Mouse (Mus musculus) liver, embryonic 11.5 days (tissue): ENCODE results near the gene Tmigd1. TPM values are rescaled to one million over a fixed set of nuclear protein-coding genes. Genes with fewer than 3 reads are reported as not detected.
A peak's percentile ranks its signal among the peaks of the same experiment; 100 is the strongest.

Experiments
- ATAC-seq: fragments of 200-750 bp; cut with Nextera tagmentation; replicated peaks from 2 replicates; pipeline ENCODE4 v1.8.0; 2017; ENCODE audit warnings: moderate number of reproducible peaks, mild to moderate bottlenecking, moderate TSS enrichment, moderate library complexity; ENCODE audit not compliant: low FRiP score
- DNase-seq: peaks from one replicate; pipeline ENCODE4 v3.0.0-alpha.2; 2017; ENCODE audit warnings: low spot score
- H3K27ac ChIP-seq: fragments of 300-500 bp; sonication (generic); 2 replicates; pipeline ENCODE4 v1.5.1; 2014; ENCODE audit warnings: mild to moderate bottlenecking, low read depth, low read length, control low read depth
- H3K27me3 ChIP-seq: fragments of 300-500 bp; sonication (generic); replicated peaks from 2 replicates; pipeline ENCODE4 v1.6.1; 2014; ENCODE audit warnings: low read length, mixed read lengths; ENCODE audit not compliant: control insufficient read depth, insufficient read depth
- H3K36me3 ChIP-seq: fragments of 300-500 bp; sonication (generic); 2 replicates; pipeline ENCODE4 v1.6.1; 2014; ENCODE audit warnings: mild to moderate bottlenecking, low read length, moderate library complexity, mixed read lengths; ENCODE audit not compliant: control insufficient read depth, insufficient read depth
- H3K4me1 ChIP-seq: fragments of 300-500 bp; sonication (generic); replicated peaks from 2 replicates; pipeline ENCODE4 v1.6.1; 2014; ENCODE audit warnings: low read length, mixed read lengths; ENCODE audit not compliant: control insufficient read depth, insufficient read depth
- H3K4me2 ChIP-seq: fragments of 300-500 bp; sonication (generic); 2 replicates; pipeline ENCODE4 v1.6.1; 2014; ENCODE audit warnings: mild to moderate bottlenecking, control low read depth, moderate library complexity
- H3K4me3 ChIP-seq: fragments of 300-500 bp; sonication (generic); 2 replicates; pipeline ENCODE4 v1.5.1; 2014; ENCODE audit warnings: low read depth, low read length, control low read depth
- H3K9ac ChIP-seq: fragments of 300-500 bp; sonication (generic); 2 replicates; pipeline ENCODE4 v1.6.1; 2014; ENCODE audit warnings: low read depth, low read length, control low read depth
- H3K9me3 ChIP-seq: fragments of 300-500 bp; sonication (generic); 2 replicates; pipeline ENCODE4 v1.6.1; 2016; ENCODE audit warnings: low read length, inconsistent platforms, mixed read lengths; ENCODE audit not compliant: control insufficient read depth
- WGBS: fragments of 180-500 bp; shearing (Covaris S2); extraction: QIAGEN DNeasy Blood & Tissue Kit; methylation state at CpG from one replicate; pipeline ENCODE4 v1.1.7; 2014; 5-methylcytosine and 5-hydroxymethylcytosine counted together
- polyA plus RNA-seq: library from polyadenylated mRNA; unstranded; fragments of >200 nt; fragmentation: Nextera tagmentation; extraction: Ambion mirVana; gene quantifications from 2 replicates; pipeline ENCODE4 v1.2.1, GENCODE M21; 2014

The Tmigd1 gene
- polyA plus RNA-seq, 1 experiment from 2014 or later, result not detected

GRCm38 (mm10) chr11:76936578-76936977, 34.6 kb downstream of the Tmigd1 start:
- no peaks in the 10 kb centered on the region for H3K4me1 ChIP-seq
- H3K36me3 ChIP-seq, result no peaks in the 10 kb centered on the region
- DNase-seq (no peak), ATAC-seq (no peak)
- WGBS, result 77% methylated on average over 5 of the region's 5 CpGs
- H3K27ac ChIP-seq, result no peak overlapping the region
- no peak overlapping the region for H3K4me3 ChIP-seq
- H3K4me2 ChIP-seq, result no peak overlapping the region
- H3K9ac ChIP-seq, result no peak overlapping the region
- H3K9me3 ChIP-seq, result no peaks in the 10 kb centered on the region
- no peaks in the 10 kb centered on the region for H3K27me3 ChIP-seq

DNA sequence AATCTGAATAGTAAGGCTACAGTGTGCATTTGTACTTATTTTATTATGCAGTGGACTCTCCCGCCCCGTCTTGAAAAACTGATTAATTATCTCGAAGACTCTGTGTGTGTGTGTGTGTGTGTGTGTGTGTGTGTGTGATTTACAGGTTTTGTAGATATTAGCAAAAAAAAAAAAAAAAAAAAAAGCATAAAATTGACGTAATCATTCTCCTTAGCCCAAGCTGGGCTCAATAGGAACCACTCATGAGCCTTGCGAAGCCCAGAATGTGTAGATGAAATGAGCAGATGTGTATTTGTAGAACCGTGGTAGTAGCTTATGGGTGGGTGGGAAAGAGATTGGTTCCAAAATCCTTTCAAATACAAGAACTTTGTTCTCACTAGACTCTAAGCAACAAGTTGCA, 42.9 kb downstream of the Tmigd1 start:
- 66% methylated on average over 6 of the region's 6 CpGs for WGBS
- H3K36me3 ChIP-seq, result peaks cover 5% of the 10 kb centered on the region; the same call in 1 of the 2 replicates
- no peak for DNase-seq
- H3K9ac ChIP-seq, result peak overlapping the region; percentile 88
- H3K9me3 ChIP-seq, result no peaks in the 10 kb centered on the region
- H3K27ac ChIP-seq, result peak overlapping the region; percentile 64; the same call in 1 of the 2 replicates
- H3K4me2 ChIP-seq, result peak overlapping the region; percentile 70
- H3K4me3 ChIP-seq, result peak overlapping the region; percentile 95
- peaks cover 9% of the 10 kb centered on the region for H3K4me1 ChIP-seq
- no peaks in the 10 kb centered on the region for H3K27me3 ChIP-seq
- ATAC-seq, result no peak

DNA sequence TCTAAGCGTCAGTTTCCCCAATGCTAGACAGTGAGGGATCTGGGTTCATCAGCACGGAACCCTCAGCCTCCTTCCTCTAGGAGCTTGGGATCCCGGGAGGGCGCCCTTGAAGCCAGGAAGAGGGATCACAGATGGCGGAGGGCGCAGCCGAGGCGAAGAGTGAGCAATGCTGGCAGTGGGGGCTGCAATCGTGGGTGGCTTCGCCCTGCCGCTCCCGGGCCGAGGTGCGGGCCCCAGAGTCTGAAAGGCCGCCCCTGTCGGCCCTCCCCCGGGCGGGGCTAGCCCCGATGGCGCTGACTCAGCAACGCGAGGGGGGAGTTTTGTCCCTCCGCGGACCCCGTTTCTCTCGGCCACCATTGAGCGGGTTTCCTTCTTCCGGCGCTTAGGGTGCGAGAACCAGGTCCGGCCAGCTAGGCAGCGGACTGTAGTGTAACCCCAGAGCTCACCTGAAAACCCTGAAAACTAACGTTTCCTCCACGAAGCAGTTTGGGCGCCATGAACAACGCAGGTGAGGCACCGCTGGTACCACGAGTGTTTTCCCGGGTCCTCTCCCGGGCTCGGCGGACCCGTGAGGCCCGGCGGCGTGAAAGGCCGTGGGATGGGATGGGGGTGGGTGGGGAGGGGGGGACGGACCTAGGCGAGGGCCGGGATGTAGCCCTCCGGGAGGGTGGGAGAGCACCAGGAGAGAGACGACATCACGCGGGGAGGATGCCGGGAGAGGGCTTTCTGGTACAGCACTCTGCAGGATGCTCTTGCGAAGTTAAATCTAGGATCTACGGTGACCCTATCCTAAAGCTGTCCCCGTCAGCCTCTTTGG, 43.6 kb downstream of the Tmigd1 start:
- Histone ChIP-seq H3K4me1 (peaks cover 9% of the 10 kb centered on the region), H3K9ac (peak overlapping the region; percentile 88), H3K4me3 (peak overlapping the region; percentile 95), H3K27me3 (no peaks in the 10 kb centered on the region), H3K4me2 (peak overlapping the region; percentile 70), H3K27ac (peak overlapping the region; percentile 75), H3K36me3 (peaks cover 5% of the 10 kb centered on the region; the same call in 1 of the 2 replicates), H3K9me3 (no peaks in the 10 kb centered on the region)
- DNase-seq (peak; percentile 92), ATAC-seq (peak; percentile 95)
- under 1% methylated on average over 58 of the region's 58 CpGs for WGBS

DNA sequence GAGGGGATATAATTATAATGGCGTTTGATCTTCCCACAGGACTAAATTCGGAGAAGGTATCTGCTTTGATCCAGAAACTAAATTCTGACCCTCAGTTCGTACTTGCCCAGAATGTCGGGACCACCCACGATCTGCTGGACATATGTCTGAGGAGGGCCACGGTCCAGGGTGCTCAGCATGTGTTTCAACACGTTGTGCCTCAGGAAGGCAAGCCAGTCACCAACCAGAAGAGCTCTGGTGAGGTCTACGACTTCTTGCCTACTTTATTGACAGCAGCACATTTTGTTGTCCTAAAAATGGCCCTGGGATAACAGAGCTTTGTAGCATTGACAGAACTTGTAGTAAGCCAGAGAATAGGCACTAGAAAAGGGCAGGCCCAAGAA, 44.2 kb downstream of the Tmigd1 start:
- Histone ChIP-seq H3K27ac (no peak overlapping the region), H3K36me3 (peaks cover 10% of the 10 kb centered on the region; the same call in 1 of the 2 replicates), H3K4me2 (peak overlapping the region; percentile 70), H3K4me1 (peaks cover 9% of the 10 kb centered on the region), H3K27me3 (no peaks in the 10 kb centered on the region), H3K9ac (peak overlapping the region; percentile 88), H3K9me3 (no peaks in the 10 kb centered on the region), H3K4me3 (peak overlapping the region; percentile 95)
- no peak for ATAC-seq
- DNase-seq, result no peak
- 6% methylated on average over 8 of the region's 8 CpGs for WGBS

DNA sequence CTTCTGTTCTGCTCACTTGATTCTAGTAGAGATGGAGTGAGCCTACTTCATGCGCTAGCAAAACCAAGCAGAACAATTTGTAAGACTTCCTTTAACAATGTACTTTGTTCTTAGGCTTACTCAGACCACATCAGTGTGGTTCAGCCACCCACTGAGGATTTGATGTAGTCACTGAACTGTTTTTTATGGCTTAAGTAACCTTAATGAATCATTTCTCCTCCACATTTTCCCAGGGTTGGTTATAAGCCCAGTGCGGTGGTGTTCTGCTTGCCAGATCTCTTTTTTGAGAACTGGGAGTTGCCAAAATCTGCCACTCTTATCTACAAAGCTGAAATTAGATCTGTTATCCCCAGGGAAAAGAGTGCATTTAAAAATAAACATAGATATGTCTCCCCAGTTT, 51.6 kb downstream of the Tmigd1 start:
- no peaks in the 10 kb centered on the region for H3K9me3 ChIP-seq
- no peak overlapping the region for H3K9ac ChIP-seq
- no peak overlapping the region for H3K4me3 ChIP-seq
- no peak overlapping the region for H3K4me2 ChIP-seq
- no peak overlapping the region for H3K27ac ChIP-seq
- peaks cover 28% of the 10 kb centered on the region for H3K36me3 ChIP-seq
- 92% methylated on average over 2 of the region's 2 CpGs for WGBS
- no peak for DNase-seq
- H3K4me1 ChIP-seq, result no peaks in the 10 kb centered on the region
- no peaks in the 10 kb centered on the region for H3K27me3 ChIP-seq
- no peak for ATAC-seq

DNA sequence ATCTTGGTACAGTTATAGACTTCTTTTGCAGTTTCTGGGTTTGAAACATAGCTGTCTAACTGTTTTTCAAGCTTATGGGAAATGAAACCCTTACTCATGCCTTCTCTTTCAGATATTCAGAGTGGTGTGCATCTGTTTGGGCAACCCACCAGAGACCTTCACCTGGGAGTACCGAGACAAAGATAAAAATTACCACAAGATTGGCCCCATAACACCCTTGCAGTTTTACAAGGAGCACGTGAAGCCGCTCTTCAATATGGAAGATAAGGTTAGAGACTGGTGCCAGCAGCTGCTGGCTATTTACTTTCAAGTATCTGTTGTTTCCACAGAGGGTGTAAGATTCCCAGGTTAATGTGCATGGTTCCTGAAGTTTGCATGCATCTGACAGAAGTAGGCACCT, 63.7 kb downstream of the Tmigd1 start:
- 88% methylated on average over 3 of the region's 3 CpGs for WGBS
- peak; percentile 23 for DNase-seq
- ATAC-seq, result no peak
- H3K36me3 ChIP-seq, result peaks cover 43% of the 10 kb centered on the region
- H3K4me2 ChIP-seq, result no peak overlapping the region
- H3K9ac ChIP-seq, result no peak overlapping the region
- no peak overlapping the region for H3K27ac ChIP-seq
- no peaks in the 10 kb centered on the region for H3K27me3 ChIP-seq
- no peaks in the 10 kb centered on the region for H3K4me1 ChIP-seq
- H3K9me3 ChIP-seq, result no peaks in the 10 kb centered on the region
- H3K4me3 ChIP-seq, result no peak overlapping the region

Other genes with a start within 250 kb of the Tmigd1 start
- gene Bhlha9, start 229.7 kb upstream of the Tmigd1 start, polyA plus RNA-seq, result 0.37 TPM in 1 of 2 replicates, not detected in the other
- gene Trarg1, start 222.4 kb upstream of the Tmigd1 start, polyA plus RNA-seq, result 0.07 TPM in 1 of 2 replicates, not detected in the other
- gene Gosr1, start 138.6 kb upstream of the Tmigd1 start, polyA plus RNA-seq, result 24.4 and 27.3 TPM in 2 replicates
- 14.4 and 14.5 TPM in 2 replicates for gene Cpd, start 55.1 kb upstream of the Tmigd1 start, polyA plus RNA-seq
- gene Blmh, start 22.6 kb downstream of the Tmigd1 start, polyA plus RNA-seq, result 107 and 116 TPM in 2 replicates
- 1.9 TPM in 2 replicates for gene Slc6a4, start 96.4 kb downstream of the Tmigd1 start, polyA plus RNA-seq
- 37.4 and 45.6 TPM in 2 replicates for gene Nsrp1, start 176.3 kb downstream of the Tmigd1 start, polyA plus RNA-seq